Mouse (Mus musculus) kidney, postnatal 0 days (tissue): ENCODE data around the gene Clec2i. TPM values are rescaled to one million over a fixed set of nuclear protein-coding genes. Genes with fewer than 3 reads are reported as not detected.
A peak's percentile ranks its signal among the peaks of the same experiment; 100 is the strongest.

Source experiments
- ATAC-seq: fragments of 200-750 bp; cut with Nextera tagmentation; replicated peaks from 2 replicates; pipeline ENCODE4 v1.8.0; 2017; ENCODE audit warnings: low read depth, moderate number of reproducible peaks, moderate TSS enrichment, moderate library complexity; ENCODE audit not compliant: low FRiP score
- DNase-seq: peaks from one replicate; pipeline ENCODE4 v3.0.0-alpha.2; 2016; ENCODE audit warnings: low spot score
- H3K27ac ChIP-seq: fragments of 300-500 bp; sonication (generic); 2 replicates; pipeline ENCODE4 v1.5.1; 2014; ENCODE audit warnings: mild to moderate bottlenecking
- H3K27me3 ChIP-seq: fragments of 300-500 bp; sonication (generic); 2 replicates; pipeline ENCODE4 v1.6.1; 2014; ENCODE audit warnings: low read length, mixed read lengths; ENCODE audit not compliant: insufficient read depth
- H3K36me3 ChIP-seq: fragments of 300-500 bp; sonication (generic); 2 replicates; pipeline ENCODE4 v1.6.1; 2014; ENCODE audit warnings: low read length, mixed read lengths; ENCODE audit not compliant: insufficient read depth
- H3K4me1 ChIP-seq: fragments of 300-500 bp; sonication (generic); replicated peaks from 2 replicates; pipeline ENCODE4 v1.6.1; 2014; ENCODE audit warnings: antibody characterized with exemption, low read length, mixed read lengths; ENCODE audit not compliant: insufficient read depth
- H3K4me2 ChIP-seq: fragments of 300-500 bp; sonication (generic); 2 replicates; pipeline ENCODE4 v1.6.1; 2014; ENCODE audit warnings: mild to moderate bottlenecking, low read length, moderate library complexity, mixed read lengths
- H3K4me3 ChIP-seq: fragments of 300-500 bp; sonication (generic); replicated peaks from 2 replicates; pipeline ENCODE4 v1.5.1; 2014; ENCODE audit warnings: low read depth, low read length
- H3K9ac ChIP-seq: fragments of 300-500 bp; sonication (generic); 2 replicates; pipeline ENCODE4 v1.6.1; 2014; ENCODE audit warnings: low read depth, low read length
- H3K9me3 ChIP-seq: fragments of 300-500 bp; sonication (generic); replicated peaks from 2 replicates; pipeline ENCODE4 v1.6.1; 2016; ENCODE audit warnings: low read length, inconsistent platforms, mixed read lengths
- CTCF ChIP-seq: IDR thresholded peaks from 2 replicates; pipeline ENCODE4 v1.5.1; 2016; ENCODE audit warnings: antibody characterized with exemption, low read depth, mild to moderate bottlenecking, moderate library complexity
- WGBS: fragments of 180-500 bp; shearing (Covaris S2); extraction: QIAGEN DNeasy Blood & Tissue Kit; methylation state at CpG from one replicate; pipeline ENCODE4 v1.1.7; 2014; 5-methylcytosine and 5-hydroxymethylcytosine counted together
- polyA plus RNA-seq: library from polyadenylated mRNA; unstranded; fragments of >200 nt; fragmentation: Nextera tagmentation; extraction: Ambion mirVana; gene quantifications from 2 replicates; pipeline ENCODE4 v1.2.1, GENCODE M21; 2015

Gene Clec2i
- polyA plus RNA-seq, 1 experiment from 2014 or later = 0.12 TPM

- Histone ChIP-seq H3K4me2 (no peak overlapping the region), H3K9me3 (no peaks in the 10 kb centered on the region), H3K9ac (no peak overlapping the region), H3K4me1 (no peaks in the 10 kb centered on the region), H3K4me3 (no peak overlapping the region), H3K27ac (no peak overlapping the region), H3K27me3 (no peaks in the 10 kb centered on the region), H3K36me3 (no peaks in the 10 kb centered on the region)
- 70% methylated on average over 6 of the region's 9 CpGs for WGBS
- DNase-seq = no peak
- no peak for ATAC-seq
- 0 out of 2 replicates have a peak, but pooled peaks have one; percentile 23 for TF ChIP-seq CTCF
These were observed 41.3 kb upstream of the Clec2i start for GRCm38 (mm10) chr6:128845998-128846542.

GRCm38 (mm10) chr6:128847401-128847800 is 40.0 kb upstream of the Clec2i start:
- Histone ChIP-seq H3K36me3 (no peaks in the 10 kb centered on the region), H3K27ac (no peak overlapping the region), H3K9me3 (no peaks in the 10 kb centered on the region), H3K4me2 (no peak overlapping the region), H3K4me1 (no peaks in the 10 kb centered on the region), H3K27me3 (no peaks in the 10 kb centered on the region), H3K9ac (no peak overlapping the region), H3K4me3 (no peak overlapping the region)
- WGBS = 99% methylated on average over 4 of the region's 4 CpGs
- DNase-seq (no peak), ATAC-seq (no peak)
- TF ChIP-seq CTCF = no peak

GRCm38 (mm10) chr6:128849902-128850301 is 37.5 kb upstream of the Clec2i start:
- Histone ChIP-seq H3K36me3 (no peaks in the 10 kb centered on the region), H3K4me2 (no peak overlapping the region), H3K4me1 (no peaks in the 10 kb centered on the region), H3K27ac (no peak overlapping the region), H3K27me3 (no peaks in the 10 kb centered on the region), H3K4me3 (no peak overlapping the region), H3K9me3 (no peaks in the 10 kb centered on the region), H3K9ac (no peak overlapping the region)
- peak; percentile 82 for TF ChIP-seq CTCF
- peak; percentile 75 for DNase-seq
- WGBS = 50% methylated on average over 2 of the region's 2 CpGs
- no peak for ATAC-seq

GRCm38 (mm10) chr6:128850671-128851070 is 36.7 kb upstream of the Clec2i start:
- H3K4me3 ChIP-seq = no peak overlapping the region
- no peaks in the 10 kb centered on the region; the same call in 1 of the 2 replicates for H3K4me1 ChIP-seq
- 56% methylated on average over 2 of the region's 2 CpGs for WGBS
- no peak overlapping the region for H3K9ac ChIP-seq
- ATAC-seq = no peak
- no peaks in the 10 kb centered on the region for H3K9me3 ChIP-seq
- no peak overlapping the region for H3K27ac ChIP-seq
- H3K27me3 ChIP-seq = no peaks in the 10 kb centered on the region
- no peaks in the 10 kb centered on the region for H3K36me3 ChIP-seq
- no peak for DNase-seq
- no peak for TF ChIP-seq CTCF
- H3K4me2 ChIP-seq = no peak overlapping the region

GRCm38 (mm10) chr6:128851151-128851550 is 36.2 kb upstream of the Clec2i start:
- no peaks in the 10 kb centered on the region for H3K36me3 ChIP-seq
- no peaks in the 10 kb centered on the region; the same call in 1 of the 2 replicates for H3K4me1 ChIP-seq
- TF ChIP-seq CTCF = no peak
- H3K9ac ChIP-seq = no peak overlapping the region
- WGBS = 80% methylated on average over 2 of the region's 2 CpGs
- no peak overlapping the region for H3K27ac ChIP-seq
- ATAC-seq = no peak
- no peaks in the 10 kb centered on the region for H3K27me3 ChIP-seq
- H3K4me2 ChIP-seq = no peak overlapping the region
- no peak overlapping the region for H3K4me3 ChIP-seq
- no peak for DNase-seq
- H3K9me3 ChIP-seq = no peaks in the 10 kb centered on the region

- H3K27ac ChIP-seq = no peak overlapping the region
- no peak overlapping the region for H3K4me2 ChIP-seq
- H3K4me3 ChIP-seq = no peak overlapping the region
- no peak for TF ChIP-seq CTCF
- no peaks in the 10 kb centered on the region for H3K27me3 ChIP-seq
- H3K9me3 ChIP-seq = no peaks in the 10 kb centered on the region
- no peak overlapping the region for H3K9ac ChIP-seq
- ATAC-seq (no peak), DNase-seq (no peak)
- H3K4me1 ChIP-seq = no peaks in the 10 kb centered on the region; the same call in 1 of the 2 replicates
- H3K36me3 ChIP-seq = no peaks in the 10 kb centered on the region
- 86% methylated on average over 3 of the region's 3 CpGs for WGBS
These were observed 34.6 kb upstream of the Clec2i start for GRCm38 (mm10) chr6:128852766-128853165.
